Mouse (Mus musculus) gastrocnemius, adult 2 months (tissue): ENCODE data around the gene Rptn. TPM values are rescaled to one million over a fixed set of nuclear protein-coding genes. Genes with fewer than 3 reads are reported as not detected.

Experiments
- DNase-seq: peaks from one replicate; pipeline ENCODE4 v3.0.0; 2022
- H3K27ac ChIP-seq: fragments of 200-600 bp; 2 replicates; pipeline ENCODE4 v1.8.1; 2022; ENCODE audit warnings: mild to moderate bottlenecking
- H3K4me3 ChIP-seq: fragments of 200-600 bp; 2 replicates; pipeline ENCODE4 v1.8.1; 2022; ENCODE audit warnings: mild to moderate bottlenecking, moderate library complexity
- CTCF ChIP-seq: fragments of 200-600 bp; IDR thresholded peaks from 2 replicates; pipeline ENCODE4 v1.8.1; 2022; ENCODE audit warnings: antibody characterized with exemption, mild to moderate bottlenecking, moderate library complexity
- intact Hi-C: fragments of 180-260 bp; cut with DNase I; formaldehyde crosslinking; loops from one replicate; pipeline ENCODE4 v1.15.1; 2025
- long read RNA-seq, 2 experiments: library from polyadenylated mRNA; stranded (forward); transcript quantifications; one replicate each; pipeline ENCODE4 v2.0.0; 2021
- total RNA-seq, 2 experiments: library from RNA; stranded (reverse); gene quantifications; 2 replicates each; pipeline ENCODE4 v1.2.3; 2021

Gene Rptn
- not detected for total RNA-seq
- long read RNA-seq, experiment 1 = 0 reads
- long read RNA-seq, experiment 2 = 0 reads

DNA sequence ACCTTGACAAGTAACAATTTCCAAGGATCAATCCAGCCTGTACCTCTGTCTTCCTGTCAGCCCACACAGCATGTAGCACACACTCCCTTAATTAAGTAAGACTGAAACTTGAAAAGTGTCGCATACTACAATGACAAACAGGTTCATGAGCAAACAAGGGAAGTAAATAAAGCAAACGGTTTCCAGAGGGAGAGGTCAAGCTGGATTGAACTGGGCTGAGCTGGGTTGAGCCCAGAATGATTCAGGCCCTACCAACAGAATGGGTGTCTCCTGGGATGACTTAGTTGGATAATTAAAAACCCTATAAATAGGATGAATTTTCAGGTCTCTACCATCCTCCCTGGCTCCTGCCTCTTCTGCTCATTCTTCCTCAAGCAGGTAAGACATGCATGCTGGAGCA, at the start of gene Rptn:
Gene Rptn, plus strand, starts transcription at position 334 of the 400 bp plus-strand sequence.
- no peak for TF ChIP-seq CTCF
- DNase-seq = no peak
- intact Hi-C loops = no loop called here
- H3K4me3 ChIP-seq = no peak within 1 kb of the TSS
- no peak within 1 kb of the TSS for H3K27ac ChIP-seq

DNA sequence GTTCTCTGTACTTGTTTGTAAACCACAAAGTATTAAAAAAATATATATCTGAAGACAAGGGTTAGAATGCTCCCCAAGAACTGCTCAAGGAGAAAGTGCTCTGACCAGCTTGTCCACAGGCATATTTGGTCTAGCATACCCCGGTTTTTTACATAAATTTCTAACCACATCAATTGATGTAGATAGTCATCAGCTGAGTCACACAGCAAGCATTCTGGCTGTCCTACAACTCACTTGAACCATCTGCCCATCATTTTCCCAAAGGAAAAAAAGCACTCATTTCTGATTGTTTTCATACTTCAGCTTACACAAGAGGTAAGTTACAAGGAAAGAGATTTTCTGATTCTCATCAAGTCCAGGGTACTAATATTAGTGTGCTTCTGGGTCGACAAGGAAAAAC, 46.6 kb upstream of the Rptn start:
- no peak overlapping the region for H3K27ac ChIP-seq
- intact Hi-C loops = no loop called here
- DNase-seq = no peak
- no peak overlapping the region for H3K4me3 ChIP-seq
- TF ChIP-seq CTCF = no peak

DNA sequence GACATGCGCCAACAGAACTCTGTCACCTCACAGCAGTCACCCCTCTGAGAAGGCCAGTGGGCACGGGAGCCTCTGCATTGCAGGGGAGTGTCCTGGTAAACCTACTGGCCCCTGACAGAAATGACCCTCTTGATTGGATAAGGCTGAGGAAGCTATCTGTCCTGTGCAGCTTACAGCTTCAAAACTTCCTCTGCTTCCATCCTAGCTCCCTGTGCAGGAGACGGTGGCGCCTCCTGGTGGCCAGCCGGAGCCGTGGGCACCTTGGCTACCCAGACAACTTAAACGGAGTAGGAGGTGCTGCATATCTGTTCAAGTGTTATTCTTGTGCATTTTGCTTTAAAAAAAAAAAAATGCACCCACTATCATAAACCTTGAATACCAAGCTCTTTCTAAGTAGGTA, 33.5 kb upstream of the Rptn start:
- no peak overlapping the region for H3K27ac ChIP-seq
- no peak overlapping the region for H3K4me3 ChIP-seq
- TF ChIP-seq CTCF = peak; percentile 66
- intact Hi-C loops = no loop called here
- DNase-seq = peak; percentile 63

DNA sequence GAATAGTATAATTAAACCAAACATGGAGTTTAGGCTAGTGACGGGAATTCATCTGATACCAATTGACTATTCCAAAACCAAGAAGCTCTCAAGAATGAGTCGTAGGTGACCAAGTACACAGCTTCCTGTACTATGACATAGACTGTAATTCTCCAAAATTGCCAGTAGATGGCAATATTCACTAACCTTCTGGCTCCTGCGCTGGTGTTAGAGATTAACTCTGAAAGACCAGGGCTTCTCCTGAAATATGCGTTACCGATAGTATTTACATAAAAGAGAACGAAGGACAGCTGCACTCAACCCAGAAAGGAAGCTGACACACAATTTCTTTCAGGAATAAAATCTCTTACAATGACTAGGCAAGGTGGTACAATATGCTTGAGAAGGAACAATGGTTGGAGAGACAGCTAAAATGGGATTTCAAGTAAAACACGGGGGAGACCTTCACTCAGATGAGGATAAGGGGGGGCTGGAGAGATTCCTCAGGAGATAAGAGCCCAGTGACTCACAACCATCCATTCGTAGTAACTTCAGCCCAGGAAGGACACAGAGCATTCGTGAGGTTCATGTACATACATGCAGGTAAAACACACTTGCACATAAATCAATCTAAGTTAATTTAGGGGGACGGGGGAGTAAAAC, 31.4 kb upstream of the Rptn start:
- no peak for DNase-seq
- no peak overlapping the region for H3K4me3 ChIP-seq
- no peak overlapping the region for H3K27ac ChIP-seq
- peak; percentile 80 for TF ChIP-seq CTCF
- intact Hi-C loops = loop anchor here (1.0 to 2.0 kb wide), 2 partner anchors 45 to 132 kb away; no protein-coding TSS in a partner anchor

- no peak overlapping the region for H3K4me3 ChIP-seq
- H3K27ac ChIP-seq = no peak overlapping the region
- no peak for DNase-seq
- no peak for TF ChIP-seq CTCF
- intact Hi-C loops = no loop called here
These were observed 26.4 kb upstream of the Rptn start for GRCm38 (mm10) chr3:93366966-93367575.

- no peak for TF ChIP-seq CTCF
- no peak for DNase-seq
- no peak overlapping the region for H3K4me3 ChIP-seq
- intact Hi-C loops = no loop called here
- H3K27ac ChIP-seq = no peak overlapping the region
These were observed 25.3 kb upstream of the Rptn start for GRCm38 (mm10) chr3:93368171-93368570.

DNA sequence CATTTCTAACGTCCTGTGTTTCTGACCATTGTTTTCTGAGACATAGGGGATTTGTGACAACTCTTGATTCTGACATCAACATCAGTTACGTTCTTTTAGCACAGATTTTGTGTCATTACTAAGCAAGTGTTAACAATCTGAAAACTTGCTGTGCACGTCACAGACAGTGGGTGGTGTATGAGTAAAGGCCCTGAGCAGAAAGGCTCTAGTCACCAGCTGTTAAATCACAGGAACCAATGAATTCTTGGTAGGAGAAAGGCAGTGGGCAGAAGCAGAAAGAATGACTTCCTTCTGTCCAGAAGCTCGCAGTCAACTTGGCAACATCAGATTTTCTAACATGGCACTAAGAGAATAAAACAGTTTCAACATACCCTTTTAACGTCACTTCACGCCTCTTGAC, 20.1 kb upstream of the Rptn start:
- no peak overlapping the region for H3K27ac ChIP-seq
- intact Hi-C loops = no loop called here
- no peak for TF ChIP-seq CTCF

GRCm38 (mm10) chr3:93375196-93375595, 18.3 kb upstream of the Rptn start:
- no peak overlapping the region for H3K27ac ChIP-seq
- no peak for DNase-seq
- intact Hi-C loops = no loop called here
- no peak overlapping the region for H3K4me3 ChIP-seq
- no peak for TF ChIP-seq CTCF

More for the DNA sequence above, 20.1 kb upstream of the Rptn start:
- H3K4me3 ChIP-seq = no peak overlapping the region
- no peak for DNase-seq

DNA sequence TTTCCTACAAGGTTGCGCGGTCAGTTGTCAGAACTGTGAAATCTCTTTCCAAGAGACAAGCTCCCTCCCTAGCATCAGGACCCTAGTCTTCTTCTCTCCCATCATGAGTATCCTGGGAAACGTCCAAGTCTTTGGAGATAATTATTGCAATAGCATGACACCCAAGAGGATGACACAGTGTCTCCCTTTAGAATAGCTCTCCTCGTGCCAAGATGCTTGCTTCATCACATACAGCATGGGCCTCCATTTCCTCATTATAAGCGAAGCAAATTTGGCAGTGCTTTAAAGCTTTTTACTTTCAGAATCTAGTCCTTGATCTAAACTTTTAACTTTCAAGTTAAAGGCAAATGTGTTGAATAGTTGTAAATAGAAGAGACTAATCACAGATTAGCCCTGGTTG, 17.9 kb upstream of the Rptn start:
- no peak for DNase-seq
- H3K4me3 ChIP-seq = no peak overlapping the region
- intact Hi-C loops = no loop called here
- H3K27ac ChIP-seq = no peak overlapping the region
- no peak for TF ChIP-seq CTCF

- no peak overlapping the region for H3K4me3 ChIP-seq
- H3K27ac ChIP-seq = no peak overlapping the region
- TF ChIP-seq CTCF = no peak
- intact Hi-C loops = no loop called here
- no peak for DNase-seq
These were observed 15.4 kb upstream of the Rptn start for GRCm38 (mm10) chr3:93378146-93378545.

DNA sequence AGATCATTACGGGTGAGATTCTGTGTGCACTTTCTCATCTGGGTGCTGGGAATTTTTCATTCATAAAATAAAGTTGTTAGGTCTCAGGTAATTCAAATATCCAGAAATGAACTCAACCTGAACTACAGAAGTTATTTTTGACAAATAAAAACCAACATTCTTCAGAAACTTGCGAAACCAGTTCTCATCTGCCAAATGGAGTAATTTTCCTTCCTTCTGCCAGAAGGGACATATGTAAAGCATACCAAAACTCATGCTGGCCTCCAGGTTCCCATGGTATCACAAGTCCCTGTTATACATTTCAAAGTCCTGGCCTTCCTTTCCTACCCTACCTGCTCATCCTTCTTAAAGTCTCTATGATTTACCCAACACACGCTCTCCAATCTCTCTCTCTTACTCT, 10.4 kb downstream of the Rptn start:
- DNase-seq = no peak
- Histone ChIP-seq H3K27ac (no peak overlapping the region), H3K4me3 (no peak overlapping the region)
- intact Hi-C loops = no loop called here
- TF ChIP-seq CTCF = no peak

- peak; percentile 63 for TF ChIP-seq CTCF
- intact Hi-C loops = loop anchor here (2.0 kb wide), 1 partner anchor 44 kb away; no protein-coding TSS in a partner anchor
- H3K27ac ChIP-seq = no peak overlapping the region
- H3K4me3 ChIP-seq = no peak overlapping the region
- no peak for DNase-seq
These were observed 13.5 kb downstream of the Rptn start for GRCm38 (mm10) chr3:93406992-93407391.

GRCm38 (mm10) chr3:93411905-93412304, 18.4 kb downstream of the Rptn start:
- no peak overlapping the region for H3K27ac ChIP-seq
- no peak for TF ChIP-seq CTCF
- DNase-seq = no peak
- intact Hi-C loops = no loop called here
- H3K4me3 ChIP-seq = no peak overlapping the region

- TF ChIP-seq CTCF = no peak
- H3K27ac ChIP-seq = no peak overlapping the region
- no peak for DNase-seq
- intact Hi-C loops = no loop called here
- H3K4me3 ChIP-seq = no peak overlapping the region
These were observed 38.2 kb downstream of the Rptn start for GRCm38 (mm10) chr3:93431673-93432072.
